Mouse (Mus musculus): ENCODE results near the gene Preb.

DNA sequence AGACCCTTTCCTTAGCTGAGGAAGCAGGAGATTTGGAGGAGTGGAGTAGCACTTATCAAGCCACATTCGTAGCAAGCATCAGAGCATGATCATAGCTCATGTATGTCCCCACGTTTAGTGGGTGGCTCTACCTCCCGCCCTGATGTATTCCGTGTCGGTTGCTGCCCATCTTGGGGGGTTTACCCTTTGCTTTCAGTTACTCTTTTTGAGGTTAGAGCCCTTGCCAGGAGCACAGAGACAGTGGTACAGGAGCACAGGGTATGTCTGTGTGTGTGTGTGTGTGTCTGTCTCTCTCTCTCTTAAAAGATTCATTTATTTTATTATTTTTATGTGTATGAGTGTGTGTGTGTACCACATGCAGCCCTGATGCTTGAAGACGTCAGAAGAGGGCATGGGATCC lies 37.0 kb downstream of the Preb start:
- TF ChIP-seq POLR2A (IDR thresholded peaks at IDR 0.05; ENCODE audit: low read depth, low read length) (no peak), CTCF (IDR thresholded peaks at IDR 0.05; ENCODE audit: extremely low read depth, insufficient read length, insufficient replicate concordance, low read depth, low read length) (no peak)
